Mouse (Mus musculus) c-Kit-positive CD71-negative TER-119-negative erythroid progenitor cells, embryonic 14.5 days (primary cell): ENCODE measurements at regions not wholly inside any gene's neighbourhood (a gene's known extent, or its start where the extent isn't known, plus 50 kb on each side); places are given as distances from the start of the nearest gene placed in this dataset.

Source experiments
- DNase-seq: peaks from one replicate; pipeline ENCODE4 v3.0.0-alpha.2; 2013; ENCODE audit warnings: low read depth

- DNase-seq, result no peak
These were observed 110.2 kb downstream of the Chst1 start for GRCm38 (mm10) chr2:92709668-92710067.

GRCm38 (mm10) chr2:92711122-92711777 is 111.7 kb downstream of the Chst1 start:
- no peak for DNase-seq

- no peak for DNase-seq
These were observed 113.0 kb downstream of the Chst1 start for GRCm38 (mm10) chr2:92712266-92713144.

GRCm38 (mm10) chr2:92717706-92718105 is 118.2 kb downstream of the Chst1 start:
- DNase-seq, result no peak

- DNase-seq, result no peak
These were observed 122.4 kb downstream of the Chst1 start for GRCm38 (mm10) chr2:92721951-92722350.

- no peak for DNase-seq
These were observed 124.2 kb downstream of the Chst1 start for GRCm38 (mm10) chr2:92723618-92724263.

- DNase-seq, result no peak
These were observed 127.1 kb downstream of the Chst1 start for GRCm38 (mm10) chr2:92726640-92727039.

GRCm38 (mm10) chr2:92727241-92727640 is 127.7 kb downstream of the Chst1 start:
- no peak for DNase-seq

- DNase-seq, result no peak
These were observed 128.9 kb downstream of the Chst1 start for GRCm38 (mm10) chr2:92728388-92728787.

GRCm38 (mm10) chr2:92730371-92730770 is 130.9 kb downstream of the Chst1 start:
- no peak for DNase-seq

GRCm38 (mm10) chr2:92733403-92733802 is 133.9 kb downstream of the Chst1 start:
- DNase-seq, result no peak

- no peak for DNase-seq
These were observed 136.3 kb downstream of the Chst1 start for GRCm38 (mm10) chr2:92735784-92736183.

GRCm38 (mm10) chr2:92737301-92737700 is 137.8 kb downstream of the Chst1 start:
- DNase-seq, result no peak

- no peak for DNase-seq
These were observed 140.1 kb downstream of the Chst1 start for GRCm38 (mm10) chr2:92739576-92739975.

GRCm38 (mm10) chr2:92740776-92741295 is 141.3 kb downstream of the Chst1 start:
- DNase-seq, result no peak

GRCm38 (mm10) chr2:92742025-92742424 is 142.5 kb downstream of the Chst1 start:
- no peak for DNase-seq

- no peak for DNase-seq
These were observed 143.2 kb downstream of the Chst1 start for GRCm38 (mm10) chr2:92742671-92743070.

GRCm38 (mm10) chr2:92743152-92743551 is 143.6 kb downstream of the Chst1 start:
- no peak for DNase-seq

GRCm38 (mm10) chr2:92743911-92744310 is 144.4 kb downstream of the Chst1 start:
- no peak for DNase-seq

- no peak for DNase-seq
These were observed 147.9 kb downstream of the Chst1 start for GRCm38 (mm10) chr2:92747406-92747805.

- no peak for DNase-seq
These were observed 150.6 kb downstream of the Chst1 start for GRCm38 (mm10) chr2:92750116-92750515.

- DNase-seq, result no peak
These were observed 151.2 kb downstream of the Chst1 start for GRCm38 (mm10) chr2:92750672-92751071.

- no peak for DNase-seq
These were observed 151.7 kb downstream of the Chst1 start for GRCm38 (mm10) chr2:92751256-92751655.
